Mouse (Mus musculus) small intestine, adult 10 weeks (tissue): ENCODE results near the gene Olfr656. TPM values are rescaled to one million over a fixed set of nuclear protein-coding genes. Genes with fewer than 3 reads are reported as not detected.

Experiments
- polyA plus RNA-seq: library from polyadenylated mRNA; stranded (reverse); fragments of 350-450 nt; fragmentation: Illumina TruSeq; extraction: RNeasy Lipid Tissue Mini Kit (QIAGEN cat#74804); gene quantifications from one replicate; pipeline ENCODE4 v1.2.3, GENCODE M21; 2014; ENCODE audit warnings: low replicate concordance

Gene Olfr656
- polyA plus RNA-seq = not detected

GRCm38 (mm10) chr7:104613655-104614054, at the start of gene Olfr656:
Gene Olfr656, plus strand, starts transcription at chr7:104613955.

GRCm38 (mm10) chr7:104577014-104577413, 36.7 kb upstream of the Olfr656 start, which contains the start of gene Olfr653:
Gene Olfr653, plus strand, starts transcription at chr7:104577314.

GRCm38 (mm10) chr7:104586725-104587124, 27.0 kb upstream of the Olfr656 start, which contains the start of gene Olfr654:
Gene Olfr654, plus strand, starts transcription at chr7:104587025.

GRCm38 (mm10) chr7:104601679-104602078, 12.1 kb upstream of the Olfr656 start, which contains the start of gene Olfr655:
Gene Olfr655, minus strand, starts transcription at chr7:104601779.

GRCm38 (mm10) chr7:104624494-104624893, 10.7 kb downstream of the Olfr656 start, which contains the start of gene Olfr657:
Gene Olfr657, plus strand, starts transcription at chr7:104624794.

GRCm38 (mm10) chr7:104646841-104647482, 33.2 kb downstream of the Olfr656 start, which contains the start of gene Olfr658:
Gene Olfr658, minus strand, starts transcription at chr7:104647305.

GRCm38 (mm10) chr7:104666453-104666852, 52.7 kb downstream of the Olfr656 start, which contains the start of gene Olfr659:
Gene Olfr659, plus strand, starts transcription at chr7:104666753.

Other genes with a start within 250 kb of the Olfr656 start
- gene Trim30b, start 244.1 kb upstream of the Olfr656 start, polyA plus RNA-seq = 1.3 TPM
- 1.4 TPM for gene Trim30c, start 213.1 kb upstream of the Olfr656 start, polyA plus RNA-seq
- 56.4 TPM for gene Trim30a, start 148.8 kb upstream of the Olfr656 start, polyA plus RNA-seq
- gene Trim30d, start 106.1 kb upstream of the Olfr656 start, polyA plus RNA-seq = 390 TPM
- not detected for gene Olfr651, start 63.8 kb upstream of the Olfr656 start, polyA plus RNA-seq
- not detected for gene Olfr652, start 53.1 kb upstream of the Olfr656 start, polyA plus RNA-seq
- gene Olfr653, start 36.6 kb upstream of the Olfr656 start, polyA plus RNA-seq = not detected
- not detected for gene Olfr654, start 26.9 kb upstream of the Olfr656 start, polyA plus RNA-seq
- not detected for gene Olfr655, start 12.2 kb upstream of the Olfr656 start, polyA plus RNA-seq
- gene Olfr657, start 10.8 kb downstream of the Olfr656 start, polyA plus RNA-seq = not detected
- gene Olfr658, start 33.4 kb downstream of the Olfr656 start, polyA plus RNA-seq = 0.15 TPM
- gene Olfr659, start 52.8 kb downstream of the Olfr656 start, polyA plus RNA-seq = not detected
- gene Olfr661, start 72.5 kb downstream of the Olfr656 start, polyA plus RNA-seq = not detected
- not detected for gene Usp17le, start 163.5 kb downstream of the Olfr656 start, polyA plus RNA-seq
- gene Usp17lb, start 228.6 kb downstream of the Olfr656 start, polyA plus RNA-seq = not detected
- not detected for gene Usp17la, start 243.1 kb downstream of the Olfr656 start, polyA plus RNA-seq